Mouse (Mus musculus) thymus, postnatal 0 days (tissue): ENCODE data around the gene Kcnk1. TPM values are rescaled to one million over a fixed set of nuclear protein-coding genes. Genes with fewer than 3 reads are reported as not detected.

Experiments
- DNase-seq: peaks from one replicate; pipeline ENCODE4 v3.0.0-alpha.2; 2015; ENCODE audit warnings: low spot score
- polyA plus RNA-seq: library from polyadenylated mRNA; unstranded; fragments of >200 nt; fragmentation: Nextera tagmentation; extraction: Ambion mirVana; gene quantifications from 2 replicates; pipeline ENCODE4 v1.2.1, GENCODE M21; 2015

Kcnk1 gene
- 1.5 and 1.9 TPM in 2 replicates for polyA plus RNA-seq

- DNase-seq, result no peak
Measured at GRCm38 (mm10) chr8:125995101-125995986, at the start of gene Kcnk1. Kcnk1 (plus strand) TSS chr8:125995170.

- no peak for DNase-seq
Measured at GRCm38 (mm10) chr8:125948696-125949308, 46.2 kb upstream of the Kcnk1 start.

- peak; percentile 92 for DNase-seq
Measured at GRCm38 (mm10) chr8:125950007-125950940, 44.7 kb upstream of the Kcnk1 start.

GRCm38 (mm10) chr8:125955671-125956070, 39.3 kb upstream of the Kcnk1 start:
- DNase-seq, result peak; percentile 7

- DNase-seq, result no peak
Measured at GRCm38 (mm10) chr8:125956796-125957195, 38.2 kb upstream of the Kcnk1 start.

- no peak for DNase-seq
Measured at GRCm38 (mm10) chr8:125957226-125957993, 37.6 kb upstream of the Kcnk1 start.

GRCm38 (mm10) chr8:125957994-125958368, 37.0 kb upstream of the Kcnk1 start:
- DNase-seq, result no peak

- no peak for DNase-seq
Measured at GRCm38 (mm10) chr8:125959363-125959771, 35.6 kb upstream of the Kcnk1 start.

GRCm38 (mm10) chr8:125960037-125960436, 34.9 kb upstream of the Kcnk1 start:
- DNase-seq, result no peak

GRCm38 (mm10) chr8:125961790-125962189, 33.2 kb upstream of the Kcnk1 start:
- no peak for DNase-seq

GRCm38 (mm10) chr8:125963807-125964211, 31.2 kb upstream of the Kcnk1 start:
- DNase-seq, result no peak

GRCm38 (mm10) chr8:125971336-125971735, 23.6 kb upstream of the Kcnk1 start:
- DNase-seq, result no peak

GRCm38 (mm10) chr8:125975981-125976380, 19.0 kb upstream of the Kcnk1 start:
- DNase-seq, result no peak

- no peak for DNase-seq
Measured at GRCm38 (mm10) chr8:125980826-125981225, 14.1 kb upstream of the Kcnk1 start.

GRCm38 (mm10) chr8:125983515-125983914, 11.5 kb upstream of the Kcnk1 start:
- no peak for DNase-seq

- no peak for DNase-seq
Measured at GRCm38 (mm10) chr8:125984140-125984539, 10.8 kb upstream of the Kcnk1 start.

- DNase-seq, result no peak
Measured at GRCm38 (mm10) chr8:125985364-125985763, 9.6 kb upstream of the Kcnk1 start.

GRCm38 (mm10) chr8:125986999-125987589, 7.9 kb upstream of the Kcnk1 start:
- DNase-seq, result no peak

- no peak for DNase-seq
Measured at GRCm38 (mm10) chr8:125987996-125988395, 7.0 kb upstream of the Kcnk1 start.

- no peak for DNase-seq
Measured at GRCm38 (mm10) chr8:125993636-125994035, 1.3 kb upstream of the Kcnk1 start.
